Mouse (Mus musculus) intestine, postnatal 0 days (tissue): Measurements from ENCODE around the gene Helz. TPM values are rescaled to one million over a fixed set of nuclear protein-coding genes. Genes with fewer than 3 reads are reported as not detected.

Experiments
- ATAC-seq: fragments of 200-750 bp; cut with Nextera tagmentation; 2 replicates; pipeline ENCODE4 v1.8.0; 2017; ENCODE audit warnings: mild to moderate bottlenecking, moderate TSS enrichment, moderate library complexity
- H3K27ac ChIP-seq: fragments of 300-500 bp; sonication (generic); 2 replicates; pipeline ENCODE4 v1.5.1; 2014; ENCODE audit warnings: mild to moderate bottlenecking, low read depth, low read length, moderate library complexity
- H3K27me3 ChIP-seq: fragments of 300-500 bp; sonication (generic); replicated peaks from 2 replicates; pipeline ENCODE4 v1.6.1; 2014; ENCODE audit warnings: low read length, mixed read lengths; ENCODE audit not compliant: control insufficient read depth, insufficient read depth
- H3K36me3 ChIP-seq: fragments of 300-500 bp; sonication (generic); 2 replicates; pipeline ENCODE4 v1.6.1; 2014; ENCODE audit warnings: mild to moderate bottlenecking, moderate library complexity; ENCODE audit not compliant: control insufficient read depth, insufficient read depth
- H3K4me1 ChIP-seq: fragments of 300-500 bp; sonication (generic); replicated peaks from 2 replicates; pipeline ENCODE4 v1.6.1; 2014; ENCODE audit warnings: antibody characterized with exemption, low read length, mixed read lengths; ENCODE audit not compliant: control insufficient read depth, insufficient read depth
- H3K4me2 ChIP-seq: fragments of 300-500 bp; sonication (generic); replicated peaks from 2 replicates; pipeline ENCODE4 v1.6.1; 2014; ENCODE audit warnings: low read depth, mild to moderate bottlenecking, moderate library complexity
- H3K4me3 ChIP-seq: fragments of 300-500 bp; sonication (generic); 2 replicates; pipeline ENCODE4 v1.5.1; 2014; ENCODE audit warnings: low read depth, low read length
- H3K9ac ChIP-seq: fragments of 300-500 bp; sonication (generic); 2 replicates; pipeline ENCODE4 v1.6.1; 2014; ENCODE audit warnings: mild to moderate bottlenecking, low read depth, low read length
- H3K9me3 ChIP-seq: fragments of 300-500 bp; sonication (generic); 2 replicates; pipeline ENCODE4 v1.6.1; 2016; ENCODE audit warnings: mixed run types; ENCODE audit not compliant: control insufficient read depth
- CTCF ChIP-seq: sonication (generic); IDR thresholded peaks from 2 replicates; pipeline ENCODE4 v1.5.1; 2016; ENCODE audit warnings: low read depth, mild to moderate bottlenecking, control low read depth, antibody characterized with exemption, moderate library complexity
- WGBS: fragments of 180-500 bp; shearing (Covaris S2); extraction: QIAGEN DNeasy Blood & Tissue Kit; methylation state at CpG from one replicate; pipeline ENCODE4 v1.1.7; 2014; 5-methylcytosine and 5-hydroxymethylcytosine counted together
- polyA plus RNA-seq: library from polyadenylated mRNA; unstranded; fragments of >200 nt; fragmentation: Nextera tagmentation; extraction: Ambion mirVana; gene quantifications from 2 replicates; pipeline ENCODE4 v1.2.1, GENCODE M21; 2015

Gene Helz
- polyA plus RNA-seq, 1 experiment from 2014 or later: 5.7 TPM

DNA sequence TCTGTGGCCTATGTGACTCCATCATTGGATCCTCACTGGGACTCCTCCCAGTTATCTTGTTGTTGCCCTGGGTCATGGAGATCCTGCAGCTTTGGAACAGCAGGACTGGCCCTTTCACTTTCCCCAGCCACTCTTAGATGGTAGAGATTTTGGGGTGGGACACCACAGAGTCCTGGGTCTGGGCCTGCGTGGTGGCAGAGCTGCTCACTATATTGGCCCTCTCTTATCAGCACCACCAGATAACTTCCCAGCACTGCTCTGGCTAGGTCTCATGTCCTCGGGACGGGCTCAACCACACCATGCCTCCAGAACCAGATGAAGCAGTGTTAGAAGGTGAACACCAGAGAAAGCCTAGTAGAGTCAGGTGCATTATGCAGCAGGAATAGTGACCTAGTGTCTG, 99.6 kb downstream of the Helz start:
- ATAC-seq: no peak
- Histone ChIP-seq H3K4me1 (no peaks in the 10 kb centered on the region), H3K36me3 (peaks cover 63% of the 10 kb centered on the region), H3K4me3 (no peak overlapping the region), H3K4me2 (no peak overlapping the region), H3K27me3 (no peaks in the 10 kb centered on the region), H3K27ac (no peak overlapping the region), H3K9ac (no peak overlapping the region), H3K9me3 (no peaks in the 10 kb centered on the region)
- TF ChIP-seq CTCF: no peak
- 74% methylated on average over 3 of the region's 3 CpGs for WGBS

- Histone ChIP-seq H3K4me1 (no peaks in the 10 kb centered on the region), H3K9ac (no peak overlapping the region), H3K27ac (no peak overlapping the region), H3K36me3 (peaks cover 62% of the 10 kb centered on the region), H3K4me2 (no peak overlapping the region), H3K9me3 (no peaks in the 10 kb centered on the region), H3K4me3 (no peak overlapping the region), H3K27me3 (no peaks in the 10 kb centered on the region)
- ATAC-seq: no peak
- 76% methylated on average over 4 of the region's 4 CpGs for WGBS
- TF ChIP-seq CTCF: no peak
These were observed 100.9 kb downstream of the Helz start for GRCm38 (mm10) chr11:107648668-107649067.

- TF ChIP-seq CTCF: no peak
- 87% methylated on average over 14 of the region's 14 CpGs for WGBS
- H3K4me2 ChIP-seq: no peak overlapping the region
- no peak overlapping the region for H3K9ac ChIP-seq
- H3K9me3 ChIP-seq: no peaks in the 10 kb centered on the region
- H3K36me3 ChIP-seq: peaks cover 55% of the 10 kb centered on the region
- no peaks in the 10 kb centered on the region for H3K4me1 ChIP-seq
- H3K27me3 ChIP-seq: no peaks in the 10 kb centered on the region
- H3K4me3 ChIP-seq: no peak overlapping the region
- H3K27ac ChIP-seq: no peak overlapping the region
- no peak for ATAC-seq
These were observed 101.7 kb downstream of the Helz start for GRCm38 (mm10) chr11:107649458-107649857.

- H3K9ac ChIP-seq: no peak overlapping the region
- H3K27ac ChIP-seq: no peak overlapping the region
- WGBS: 58% methylated on average over 6 of the region's 6 CpGs
- no peak for ATAC-seq
- no peaks in the 10 kb centered on the region for H3K4me1 ChIP-seq
- H3K27me3 ChIP-seq: no peaks in the 10 kb centered on the region
- peaks cover 52% of the 10 kb centered on the region for H3K36me3 ChIP-seq
- TF ChIP-seq CTCF: no peak
- H3K4me3 ChIP-seq: no peak overlapping the region
- no peaks in the 10 kb centered on the region for H3K9me3 ChIP-seq
- no peak overlapping the region for H3K4me2 ChIP-seq
These were observed 102.8 kb downstream of the Helz start for GRCm38 (mm10) chr11:107650422-107651051.

GRCm38 (mm10) chr11:107651391-107651790, 103.7 kb downstream of the Helz start:
- Histone ChIP-seq H3K9me3 (no peaks in the 10 kb centered on the region), H3K4me1 (no peaks in the 10 kb centered on the region), H3K27me3 (no peaks in the 10 kb centered on the region), H3K36me3 (peaks cover 48% of the 10 kb centered on the region), H3K4me2 (no peak overlapping the region), H3K27ac (no peak overlapping the region), H3K4me3 (no peak overlapping the region), H3K9ac (no peak overlapping the region)
- 68% methylated on average over 7 of the region's 7 CpGs for WGBS
- TF ChIP-seq CTCF: no peak
- no peak for ATAC-seq

- no peak overlapping the region for H3K27ac ChIP-seq
- peaks cover 48% of the 10 kb centered on the region for H3K36me3 ChIP-seq
- no peaks in the 10 kb centered on the region for H3K4me1 ChIP-seq
- ATAC-seq: no peak
- no peaks in the 10 kb centered on the region for H3K9me3 ChIP-seq
- no peak overlapping the region for H3K9ac ChIP-seq
- 67% methylated on average over 8 of the region's 8 CpGs for WGBS
- no peaks in the 10 kb centered on the region for H3K27me3 ChIP-seq
- no peak for TF ChIP-seq CTCF
- H3K4me3 ChIP-seq: no peak overlapping the region
- no peak overlapping the region for H3K4me2 ChIP-seq
These were observed 104.4 kb downstream of the Helz start for GRCm38 (mm10) chr11:107652137-107652536.

- Histone ChIP-seq H3K4me1 (no peaks in the 10 kb centered on the region), H3K36me3 (peaks cover 42% of the 10 kb centered on the region), H3K4me3 (no peak overlapping the region), H3K27ac (no peak overlapping the region), H3K4me2 (no peak overlapping the region), H3K9ac (no peak overlapping the region), H3K27me3 (no peaks in the 10 kb centered on the region), H3K9me3 (no peaks in the 10 kb centered on the region)
- no peak for TF ChIP-seq CTCF
- no peak for ATAC-seq
- 92% methylated on average over 4 of the region's 4 CpGs for WGBS
These were observed 107.8 kb downstream of the Helz start for GRCm38 (mm10) chr11:107655538-107655937.
